Mouse (Mus musculus): ENCODE data around the gene Fscn2. TPM values are rescaled to one million over a fixed set of nuclear protein-coding genes. Genes with fewer than 3 reads are reported as not detected.

Gene Fscn2
- polyA plus RNA-seq, 1 experiment from 2014 or later = 0.80 TPM

DNA sequence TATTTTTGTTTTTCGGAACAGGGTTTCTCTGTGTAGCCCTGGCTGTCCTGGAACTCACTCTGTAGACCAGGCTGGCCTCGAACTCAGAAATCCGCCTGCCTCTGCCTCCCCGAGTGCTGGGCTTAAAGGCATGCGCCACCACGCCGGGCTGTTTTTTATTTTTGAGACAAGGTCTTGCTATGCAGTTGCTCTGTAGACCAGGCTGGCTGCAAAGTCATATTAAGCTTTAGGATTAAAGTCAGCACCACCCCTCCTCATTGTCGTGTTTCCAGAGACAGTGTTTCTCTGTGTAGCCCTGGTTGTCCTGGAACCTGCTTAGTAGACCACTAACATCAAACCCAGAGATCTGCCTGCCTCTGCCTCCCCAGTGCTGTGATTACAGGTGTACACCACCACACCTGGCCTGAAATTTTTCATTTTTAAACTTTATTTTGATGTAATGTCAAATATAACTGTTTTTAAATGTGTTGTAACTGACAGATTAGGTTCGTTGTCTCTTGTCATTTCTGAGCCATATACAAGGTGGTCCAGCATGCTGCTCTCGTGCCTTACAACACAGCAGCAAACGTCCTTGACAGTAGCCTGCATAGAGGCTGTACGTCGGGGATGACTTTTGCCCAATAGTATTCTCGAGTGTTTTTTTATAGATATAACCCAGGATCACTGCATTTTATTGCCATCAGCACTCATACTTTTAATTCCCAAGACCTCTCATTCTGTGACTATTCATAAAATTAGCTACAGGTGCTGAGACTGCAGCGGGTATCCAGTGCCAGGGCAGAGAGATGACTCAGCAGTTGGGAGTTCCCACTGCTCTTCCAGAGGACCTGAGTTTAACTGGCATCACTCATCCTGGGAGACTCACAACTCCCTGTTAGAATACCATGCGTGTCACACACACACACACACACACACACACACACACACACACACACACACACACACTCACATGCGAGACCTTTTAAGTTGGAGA is 6.7 kb upstream of the Fscn2 start:
- no peaks in the 10 kb centered on the region for H3K36me3 ChIP-seq (ENCODE audit: control insufficient read depth, insufficient read depth, low read length)
- H3K9me3 ChIP-seq (replicated peaks; ENCODE audit: control insufficient read depth, low read length) = no peaks in the 10 kb centered on the region
- 0 out of 2 replicates have a peak overlapping the region, but pooled peaks have one; percentile 17 for H3K9ac ChIP-seq (ENCODE audit: low read length)
- no peak overlapping the region for H3K4me3 ChIP-seq (replicated peaks; ENCODE audit: low read length)
- H3K27ac ChIP-seq (ENCODE audit: low read length) = peak overlapping the region; percentile 82
- H3K4me2 ChIP-seq (ENCODE audit: low read depth, low read length) = no peak overlapping the region
- H3K4me1 ChIP-seq (ENCODE audit: control insufficient read depth, insufficient read depth, low read length) = peaks cover 54% of the 10 kb centered on the region
- WGBS = 80% methylated on average over 17 of the region's 17 CpGs
- H3K27me3 ChIP-seq (ENCODE audit: control insufficient read depth, insufficient read depth, low read length) = no peaks in the 10 kb centered on the region
- ATAC-seq (ENCODE audit: insufficient read depth, low FRiP score) = no peak

DNA sequence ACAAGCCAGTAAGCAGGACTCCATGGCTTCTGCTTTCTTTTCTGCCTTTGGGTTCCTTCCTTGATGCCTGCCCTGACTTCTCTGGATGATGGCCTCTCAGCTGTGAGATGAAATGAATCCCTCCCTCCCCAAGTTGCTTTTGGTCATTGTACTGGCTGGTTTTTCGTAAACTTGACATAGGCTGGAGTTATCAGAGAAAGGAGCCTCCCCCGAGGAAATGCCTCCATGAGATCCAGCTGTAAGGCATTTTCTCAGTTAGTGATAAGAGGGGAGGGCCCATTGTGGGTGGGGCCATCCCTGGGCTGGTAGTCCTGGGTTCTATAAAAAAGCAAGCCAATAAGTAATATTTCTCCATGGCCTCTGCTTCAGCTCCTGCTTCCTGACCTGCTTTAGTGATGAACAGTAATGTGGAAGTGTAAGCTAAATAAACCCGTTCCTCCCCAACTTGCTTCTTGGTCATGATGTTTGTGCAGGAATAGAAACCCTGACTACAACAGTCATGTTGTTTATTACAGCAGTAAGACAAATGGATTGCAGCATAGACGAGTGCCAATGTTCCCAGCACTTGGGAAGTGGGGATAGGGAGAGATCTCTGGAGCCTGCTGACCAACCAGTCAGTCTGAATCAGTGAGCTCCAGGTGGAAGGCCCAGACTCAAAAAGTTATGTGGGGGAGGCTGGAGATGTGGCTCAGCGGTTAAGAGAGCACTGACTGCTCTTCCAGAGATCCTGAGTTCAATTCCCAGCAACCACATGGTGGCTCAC is 5.9 kb upstream of the Fscn2 start:
- WGBS = 33% methylated on average over 5 of the region's 5 CpGs
- Histone ChIP-seq H3K4me1 (ENCODE audit: control insufficient read depth, insufficient read depth, low read length) (peaks cover 56% of the 10 kb centered on the region), H3K4me2 (ENCODE audit: low read depth, low read length) (no peak overlapping the region), H3K27me3 (ENCODE audit: control insufficient read depth, insufficient read depth, low read length) (no peaks in the 10 kb centered on the region), H3K9ac (ENCODE audit: low read length) (0 out of 2 replicates have a peak overlapping the region, but pooled peaks have one; percentile 17), H3K27ac (ENCODE audit: low read length) (peak overlapping the region; percentile 77), H3K36me3 (ENCODE audit: control insufficient read depth, insufficient read depth, low read length) (no peaks in the 10 kb centered on the region), H3K9me3 (replicated peaks; ENCODE audit: control insufficient read depth, low read length) (no peaks in the 10 kb centered on the region), H3K4me3 (replicated peaks; ENCODE audit: low read length) (no peak overlapping the region)
- no peak for ATAC-seq (ENCODE audit: insufficient read depth, low FRiP score)

DNA sequence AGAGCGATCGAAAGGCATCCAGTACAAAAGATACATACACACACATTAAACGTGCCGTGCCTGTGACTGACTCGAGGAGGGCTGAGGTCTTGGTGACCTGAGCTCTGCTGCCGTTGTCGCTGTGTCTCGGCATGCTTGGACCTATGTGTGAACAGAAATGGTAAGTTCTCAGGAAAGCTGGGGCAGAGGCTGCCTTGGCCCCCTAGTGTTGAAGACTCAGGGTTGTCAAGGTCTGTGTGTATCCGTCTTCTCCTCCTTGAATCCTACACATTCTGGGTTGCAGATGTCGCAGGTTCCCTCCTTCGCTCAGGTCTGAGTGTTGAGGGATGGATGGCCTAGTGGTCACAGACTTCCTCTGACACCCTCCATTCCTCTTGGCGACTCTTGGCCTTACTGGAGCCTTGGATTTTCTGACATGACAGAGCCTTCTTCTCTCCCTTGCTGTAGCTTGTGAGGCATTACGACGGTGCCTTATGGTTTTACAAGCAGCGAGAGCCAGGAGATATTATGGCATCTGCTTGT is 5.0 kb upstream of the Fscn2 start:
- H3K4me2 ChIP-seq (ENCODE audit: low read depth, low read length) = no peak overlapping the region
- 72% methylated on average over 15 of the region's 15 CpGs for WGBS
- no peak overlapping the region for H3K27ac ChIP-seq (ENCODE audit: low read length)
- H3K36me3 ChIP-seq (ENCODE audit: control insufficient read depth, insufficient read depth, low read length) = no peaks in the 10 kb centered on the region
- no peaks in the 10 kb centered on the region for H3K27me3 ChIP-seq (ENCODE audit: control insufficient read depth, insufficient read depth, low read length)
- H3K9me3 ChIP-seq (replicated peaks; ENCODE audit: control insufficient read depth, low read length) = no peaks in the 10 kb centered on the region
- H3K4me1 ChIP-seq (ENCODE audit: control insufficient read depth, insufficient read depth, low read length) = peaks cover 48% of the 10 kb centered on the region
- H3K9ac ChIP-seq (ENCODE audit: low read length) = no peak overlapping the region
- no peak for ATAC-seq (ENCODE audit: insufficient read depth, low FRiP score)
- H3K4me3 ChIP-seq (replicated peaks; ENCODE audit: low read length) = no peak overlapping the region

DNA sequence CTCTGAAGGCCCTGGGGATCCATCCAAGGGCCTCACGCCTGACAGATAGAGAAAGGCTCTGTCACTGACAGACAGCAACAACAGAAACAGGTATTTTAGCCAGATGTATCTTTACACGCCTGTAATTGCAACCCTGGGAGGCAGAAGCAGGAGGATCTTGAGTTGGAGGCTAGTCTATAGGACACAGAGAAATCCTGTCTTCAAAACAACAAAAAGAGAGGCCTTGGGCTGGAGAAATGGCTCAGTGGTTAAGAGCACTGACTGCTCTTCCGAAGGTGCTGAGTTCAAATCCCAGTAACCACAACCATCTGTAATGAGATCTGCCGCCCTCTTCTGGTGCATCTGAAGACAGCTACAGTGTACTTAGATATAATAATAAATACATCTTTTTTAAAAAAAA is 4.4 kb upstream of the Fscn2 start:
- H3K4me1 ChIP-seq (ENCODE audit: control insufficient read depth, insufficient read depth, low read length) = peaks cover 48% of the 10 kb centered on the region
- H3K9me3 ChIP-seq (replicated peaks; ENCODE audit: control insufficient read depth, low read length) = no peaks in the 10 kb centered on the region
- no peak overlapping the region for H3K4me2 ChIP-seq (ENCODE audit: low read depth, low read length)
- no peak for ATAC-seq (ENCODE audit: insufficient read depth, low FRiP score)
- 91% methylated on average over 4 of the region's 4 CpGs for WGBS
- H3K4me3 ChIP-seq (replicated peaks; ENCODE audit: low read length) = no peak overlapping the region
- no peak overlapping the region for H3K9ac ChIP-seq (ENCODE audit: low read length)
- peak overlapping the region; percentile 93; the same call in 1 of the 2 replicates for H3K27ac ChIP-seq (ENCODE audit: low read length)
- no peaks in the 10 kb centered on the region for H3K36me3 ChIP-seq (ENCODE audit: control insufficient read depth, insufficient read depth, low read length)
- no peaks in the 10 kb centered on the region for H3K27me3 ChIP-seq (ENCODE audit: control insufficient read depth, insufficient read depth, low read length)

DNA sequence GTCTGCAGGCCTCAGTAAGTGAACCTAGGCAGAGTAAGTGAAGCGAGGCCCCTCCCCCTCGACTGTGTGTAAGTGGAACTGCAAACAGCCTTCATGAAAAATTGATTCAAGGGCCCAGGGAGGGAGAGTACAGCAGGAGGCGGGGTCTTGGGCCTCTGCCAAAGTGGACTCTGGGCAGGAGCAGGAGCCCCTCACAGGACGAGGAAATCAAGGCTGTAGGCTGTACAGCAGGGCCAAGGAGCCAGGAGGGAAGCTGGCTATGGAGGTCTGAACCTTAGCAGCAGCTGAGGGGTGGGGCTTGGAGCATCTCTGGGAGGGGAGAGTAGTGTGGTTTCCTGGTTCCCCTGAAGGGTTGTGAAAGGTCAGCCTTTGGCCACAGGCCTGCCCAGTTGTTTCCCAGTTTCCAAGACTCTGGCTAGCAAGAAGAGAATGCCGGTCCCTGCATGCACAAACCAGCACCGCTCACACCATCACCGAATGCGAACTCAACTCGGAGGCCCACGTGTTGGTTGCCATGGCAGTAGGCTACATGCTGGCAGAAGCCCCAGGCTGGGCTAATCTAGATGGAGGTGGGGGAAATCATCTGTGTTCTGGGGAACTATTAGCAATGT is 3.4 kb upstream of the Fscn2 start:
- peak overlapping the region; percentile 93 for H3K27ac ChIP-seq (ENCODE audit: low read length)
- peak overlapping the region; percentile 33 for H3K4me2 ChIP-seq (ENCODE audit: low read depth, low read length)
- no peak overlapping the region for H3K4me3 ChIP-seq (replicated peaks; ENCODE audit: low read length)
- no peaks in the 10 kb centered on the region for H3K36me3 ChIP-seq (ENCODE audit: control insufficient read depth, insufficient read depth, low read length)
- peak; percentile 85 for ATAC-seq (ENCODE audit: insufficient read depth, low FRiP score)
- H3K27me3 ChIP-seq (ENCODE audit: control insufficient read depth, insufficient read depth, low read length) = no peaks in the 10 kb centered on the region
- 6% methylated on average over 10 of the region's 10 CpGs for WGBS
- H3K9ac ChIP-seq (ENCODE audit: low read length) = peak overlapping the region; percentile 42; the same call in 1 of the 2 replicates
- H3K4me1 ChIP-seq (ENCODE audit: control insufficient read depth, insufficient read depth, low read length) = peaks cover 43% of the 10 kb centered on the region
- H3K9me3 ChIP-seq (replicated peaks; ENCODE audit: control insufficient read depth, low read length) = no peaks in the 10 kb centered on the region

DNA sequence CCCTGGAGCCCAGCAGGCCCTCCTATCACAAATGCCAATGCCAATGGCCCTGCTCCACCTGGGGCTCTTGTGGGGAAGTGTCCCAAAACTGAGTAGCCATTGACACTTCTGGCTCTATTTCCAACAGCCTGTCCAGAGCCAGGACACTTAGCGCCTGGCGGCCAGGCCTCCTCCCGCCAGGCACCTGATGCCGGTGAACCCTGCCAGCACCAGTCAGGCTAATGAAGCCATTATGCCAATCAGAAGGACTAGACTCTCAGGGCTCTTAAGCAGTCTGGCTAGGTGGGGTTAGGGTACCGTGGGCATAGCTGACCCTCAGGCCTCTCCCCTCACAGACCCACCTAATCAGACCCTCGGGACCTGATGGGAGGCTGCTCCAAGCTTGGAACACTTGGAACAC is 1.9 kb upstream of the Fscn2 start:
- 83% methylated on average over 6 of the region's 6 CpGs for WGBS
- Histone ChIP-seq H3K9ac (ENCODE audit: low read length) (no peak overlapping the region), H3K27ac (ENCODE audit: low read length) (no peak overlapping the region), H3K4me3 (replicated peaks; ENCODE audit: low read length) (no peak overlapping the region), H3K4me1 (ENCODE audit: control insufficient read depth, insufficient read depth, low read length) (peaks cover 32% of the 10 kb centered on the region), H3K9me3 (replicated peaks; ENCODE audit: control insufficient read depth, low read length) (no peaks in the 10 kb centered on the region), H3K27me3 (ENCODE audit: control insufficient read depth, insufficient read depth, low read length) (no peaks in the 10 kb centered on the region), H3K36me3 (ENCODE audit: control insufficient read depth, insufficient read depth, low read length) (no peaks in the 10 kb centered on the region), H3K4me2 (ENCODE audit: low read depth, low read length) (no peak overlapping the region)
- ATAC-seq (ENCODE audit: insufficient read depth, low FRiP score) = no peak

DNA sequence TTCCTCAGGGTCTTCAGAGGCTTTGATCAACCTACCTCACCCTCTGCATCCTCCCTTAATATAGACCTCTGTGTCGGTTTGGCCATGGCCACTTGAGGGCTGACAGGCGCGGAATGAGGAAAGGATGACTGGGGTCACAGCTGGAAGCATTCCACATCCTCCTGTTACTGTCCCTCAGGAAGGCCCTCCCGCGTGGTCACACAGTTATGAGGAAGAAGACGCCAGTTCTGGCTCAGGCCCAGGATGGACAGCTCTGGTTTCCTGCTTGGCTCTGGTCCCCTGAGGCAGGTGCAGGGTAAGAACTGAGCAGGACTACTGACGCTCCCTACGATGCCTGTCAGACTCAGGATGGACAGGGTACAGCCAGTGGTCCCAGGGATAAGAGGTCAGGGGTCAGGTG is 1.3 kb upstream of the Fscn2 start:
- Histone ChIP-seq H3K4me1 (ENCODE audit: control insufficient read depth, insufficient read depth, low read length) (peaks cover 25% of the 10 kb centered on the region), H3K9me3 (replicated peaks; ENCODE audit: control insufficient read depth, low read length) (no peaks in the 10 kb centered on the region), H3K36me3 (ENCODE audit: control insufficient read depth, insufficient read depth, low read length) (no peaks in the 10 kb centered on the region), H3K4me2 (ENCODE audit: low read depth, low read length) (no peak overlapping the region), H3K27ac (ENCODE audit: low read length) (no peak overlapping the region), H3K9ac (ENCODE audit: low read length) (no peak overlapping the region), H3K27me3 (ENCODE audit: control insufficient read depth, insufficient read depth, low read length) (no peaks in the 10 kb centered on the region), H3K4me3 (replicated peaks; ENCODE audit: low read length) (no peak overlapping the region)
- 42% methylated on average over 8 of the region's 8 CpGs for WGBS
- ATAC-seq (ENCODE audit: insufficient read depth, low FRiP score) = no peak

DNA sequence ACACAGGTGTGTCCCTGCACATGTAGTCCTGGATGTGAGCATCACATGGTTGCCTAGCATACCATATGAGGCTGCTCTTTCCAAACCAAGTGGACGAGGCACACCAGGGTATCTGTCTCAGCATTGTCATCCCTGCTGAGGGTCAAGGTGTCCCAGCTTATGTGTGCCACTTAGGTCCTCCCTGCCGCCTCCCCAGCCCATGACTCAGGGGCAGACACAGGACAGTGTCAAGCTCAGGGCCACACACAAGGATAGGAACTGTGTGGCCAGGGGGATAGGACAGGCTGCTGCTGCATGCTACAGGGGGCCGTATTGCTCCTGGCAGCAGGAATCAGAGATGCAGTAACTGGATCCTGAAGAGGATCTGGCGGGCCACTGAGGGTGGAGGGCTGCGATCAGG is 579 bp upstream of the Fscn2 start:
- Histone ChIP-seq H3K27me3 (ENCODE audit: control insufficient read depth, insufficient read depth, low read length) (no peaks in the 10 kb centered on the region), H3K36me3 (ENCODE audit: control insufficient read depth, insufficient read depth, low read length) (no peaks in the 10 kb centered on the region), H3K4me2 (ENCODE audit: low read depth, low read length) (no peak overlapping the region), H3K4me1 (ENCODE audit: control insufficient read depth, insufficient read depth, low read length) (peaks cover 22% of the 10 kb centered on the region), H3K27ac (ENCODE audit: low read length) (no peak overlapping the region), H3K9ac (ENCODE audit: low read length) (no peak overlapping the region), H3K9me3 (replicated peaks; ENCODE audit: control insufficient read depth, low read length) (no peaks in the 10 kb centered on the region), H3K4me3 (replicated peaks; ENCODE audit: low read length) (no peak overlapping the region)
- no peak for ATAC-seq (ENCODE audit: insufficient read depth, low FRiP score)
- 76% methylated on average over 5 of the region's 5 CpGs for WGBS
